Mouse (Mus musculus): Measurements from ENCODE around the gene Aldh3b1. TPM values are rescaled to one million over a fixed set of nuclear protein-coding genes. Genes with fewer than 3 reads are reported as not detected.

Gene Aldh3b1
- polyA plus RNA-seq, 1 experiment = 2.8 TPM

GRCm38 (mm10) chr19:3905261-3905969, 24.2 kb downstream of the Aldh3b1 start:
- H3K36me3 ChIP-seq (replicated peaks; ENCODE audit: low read length) = peaks cover 68% of the 10 kb centered on the region
- no peaks in the 10 kb centered on the region for H3K27me3 ChIP-seq (replicated peaks)
- TF ChIP-seq GATA1 (IDR thresholded peaks at IDR 0.05; ENCODE audit: borderline replicate concordance, low read length) (no peak), FLI1 (IDR thresholded peaks at IDR 0.05; ENCODE audit: low read length) (no peak)
- peak overlapping the region; percentile 96 for H3K4me3 ChIP-seq (replicated peaks)
- H3K4me1 ChIP-seq = peaks cover 79% of the 10 kb centered on the region
- H3K9me3 ChIP-seq = no peaks in the 10 kb centered on the region

- Histone ChIP-seq H3K4me1 (peaks cover 72% of the 10 kb centered on the region), H3K9me3 (no peaks in the 10 kb centered on the region), H3K36me3 (replicated peaks; ENCODE audit: low read length) (peaks cover 66% of the 10 kb centered on the region), H3K4me3 (replicated peaks) (peak overlapping the region; percentile 80), H3K27me3 (replicated peaks) (no peaks in the 10 kb centered on the region)
- no peak for TF ChIP-seq FLI1 (IDR thresholded peaks at IDR 0.05; ENCODE audit: low read length)
- no peak for TF ChIP-seq GATA1 (IDR thresholded peaks at IDR 0.05; ENCODE audit: borderline replicate concordance, low read length)
These were observed 25.3 kb downstream of the Aldh3b1 start for GRCm38 (mm10) chr19:3904363-3904675.

GRCm38 (mm10) chr19:3903648-3904362, 25.8 kb downstream of the Aldh3b1 start:
- TF ChIP-seq FLI1 (IDR thresholded peaks at IDR 0.05; ENCODE audit: low read length) (no peak), GATA1 (IDR thresholded peaks at IDR 0.05; ENCODE audit: borderline replicate concordance, low read length) (no peak)
- Histone ChIP-seq H3K4me3 (replicated peaks) (peak overlapping the region; percentile 28), H3K36me3 (replicated peaks; ENCODE audit: low read length) (peaks cover 66% of the 10 kb centered on the region), H3K4me1 (peaks cover 69% of the 10 kb centered on the region), H3K9me3 (no peaks in the 10 kb centered on the region), H3K27me3 (replicated peaks) (no peaks in the 10 kb centered on the region)

- no peaks in the 10 kb centered on the region for H3K9me3 ChIP-seq
- H3K36me3 ChIP-seq (replicated peaks; ENCODE audit: low read length) = peaks cover 66% of the 10 kb centered on the region
- peaks cover 66% of the 10 kb centered on the region for H3K4me1 ChIP-seq
- H3K4me3 ChIP-seq (replicated peaks) = no peak overlapping the region
- H3K27me3 ChIP-seq (replicated peaks) = no peaks in the 10 kb centered on the region
- TF ChIP-seq FLI1 (IDR thresholded peaks at IDR 0.05; ENCODE audit: low read length) = no peak
- no peak for TF ChIP-seq GATA1 (IDR thresholded peaks at IDR 0.05; ENCODE audit: borderline replicate concordance, low read length)
These were observed 26.6 kb downstream of the Aldh3b1 start for GRCm38 (mm10) chr19:3902966-3903365.

- no peaks in the 10 kb centered on the region for H3K9me3 ChIP-seq
- H3K27me3 ChIP-seq (replicated peaks) = no peaks in the 10 kb centered on the region
- no peak overlapping the region for H3K4me3 ChIP-seq (replicated peaks)
- H3K4me1 ChIP-seq = peaks cover 33% of the 10 kb centered on the region
- peaks cover 93% of the 10 kb centered on the region for H3K36me3 ChIP-seq (replicated peaks; ENCODE audit: low read length)
- TF ChIP-seq GATA1 (IDR thresholded peaks at IDR 0.05; ENCODE audit: borderline replicate concordance, low read length) = no peak
- TF ChIP-seq FLI1 (IDR thresholded peaks at IDR 0.05; ENCODE audit: low read length) = no peak
These were observed 30.0 kb downstream of the Aldh3b1 start for GRCm38 (mm10) chr19:3899618-3900017.

GRCm38 (mm10) chr19:3898952-3899351, 30.7 kb downstream of the Aldh3b1 start:
- Histone ChIP-seq H3K27me3 (replicated peaks) (no peaks in the 10 kb centered on the region), H3K4me3 (replicated peaks) (peak overlapping the region; percentile 38), H3K36me3 (replicated peaks; ENCODE audit: low read length) (peaks cover 93% of the 10 kb centered on the region), H3K9me3 (no peaks in the 10 kb centered on the region), H3K4me1 (peaks cover 26% of the 10 kb centered on the region)
- TF ChIP-seq FLI1 (IDR thresholded peaks at IDR 0.05; ENCODE audit: low read length) (no peak), GATA1 (IDR thresholded peaks at IDR 0.05; ENCODE audit: borderline replicate concordance, low read length) (no peak)

GRCm38 (mm10) chr19:3897557-3897956, 32.1 kb downstream of the Aldh3b1 start:
- H3K36me3 ChIP-seq (replicated peaks; ENCODE audit: low read length) = peaks cover 93% of the 10 kb centered on the region
- peaks cover 16% of the 10 kb centered on the region for H3K4me1 ChIP-seq
- no peaks in the 10 kb centered on the region for H3K27me3 ChIP-seq (replicated peaks)
- no peak overlapping the region for H3K4me3 ChIP-seq (replicated peaks)
- no peaks in the 10 kb centered on the region for H3K9me3 ChIP-seq
- TF ChIP-seq FLI1 (IDR thresholded peaks at IDR 0.05; ENCODE audit: low read length) = no peak
- no peak for TF ChIP-seq GATA1 (IDR thresholded peaks at IDR 0.05; ENCODE audit: borderline replicate concordance, low read length)

GRCm38 (mm10) chr19:3896208-3896607, 33.4 kb downstream of the Aldh3b1 start:
- no peak overlapping the region for H3K4me3 ChIP-seq (replicated peaks)
- H3K9me3 ChIP-seq = no peaks in the 10 kb centered on the region
- peaks cover 11% of the 10 kb centered on the region for H3K4me1 ChIP-seq
- TF ChIP-seq FLI1 (IDR thresholded peaks at IDR 0.05; ENCODE audit: low read length) = no peak
- no peak for TF ChIP-seq GATA1 (IDR thresholded peaks at IDR 0.05; ENCODE audit: borderline replicate concordance, low read length)
- H3K36me3 ChIP-seq (replicated peaks; ENCODE audit: low read length) = peaks cover 93% of the 10 kb centered on the region
- H3K27me3 ChIP-seq (replicated peaks) = no peaks in the 10 kb centered on the region

- Histone ChIP-seq H3K4me3 (replicated peaks) (no peak overlapping the region), H3K4me1 (peaks cover 11% of the 10 kb centered on the region), H3K27me3 (replicated peaks) (no peaks in the 10 kb centered on the region), H3K36me3 (replicated peaks; ENCODE audit: low read length) (peaks cover 99% of the 10 kb centered on the region), H3K9me3 (no peaks in the 10 kb centered on the region)
- TF ChIP-seq GATA1 (IDR thresholded peaks at IDR 0.05; ENCODE audit: borderline replicate concordance, low read length) = no peak
- TF ChIP-seq FLI1 (IDR thresholded peaks at IDR 0.05; ENCODE audit: low read length) = no peak
These were observed 34.4 kb downstream of the Aldh3b1 start for GRCm38 (mm10) chr19:3895171-3895631.

GRCm38 (mm10) chr19:3894294-3894693, 35.3 kb downstream of the Aldh3b1 start:
- no peaks in the 10 kb centered on the region for H3K27me3 ChIP-seq (replicated peaks)
- TF ChIP-seq FLI1 (IDR thresholded peaks at IDR 0.05; ENCODE audit: low read length) (no peak), GATA1 (IDR thresholded peaks at IDR 0.05; ENCODE audit: borderline replicate concordance, low read length) (no peak)
- H3K4me1 ChIP-seq = peaks cover 11% of the 10 kb centered on the region
- no peak overlapping the region for H3K4me3 ChIP-seq (replicated peaks)
- no peaks in the 10 kb centered on the region for H3K9me3 ChIP-seq
- peaks cover 99% of the 10 kb centered on the region for H3K36me3 ChIP-seq (replicated peaks; ENCODE audit: low read length)

Data from megakaryocyte, embryonic 14.5 days (primary cell).